Mouse (Mus musculus) adrenal gland, adult (tissue): Measurements from ENCODE around the gene Pprc1.
A peak's percentile ranks its signal among the peaks of the same experiment; 100 is the strongest.

ENCODE experiments used
- DNase-seq, 2 experiments: peaks; one replicate each; pipeline ENCODE4 v3.0.0; 2022 to 2023; ENCODE audit warnings: low spot score in 1 of 2; ENCODE audit not compliant: inconsistent age in 2 of 2

Gene Pprc1

GRCm38 (mm10) chr19:46032731-46033510 lies 11.8 kb upstream of the Pprc1 start:
- DNase-seq: no peak

DNA sequence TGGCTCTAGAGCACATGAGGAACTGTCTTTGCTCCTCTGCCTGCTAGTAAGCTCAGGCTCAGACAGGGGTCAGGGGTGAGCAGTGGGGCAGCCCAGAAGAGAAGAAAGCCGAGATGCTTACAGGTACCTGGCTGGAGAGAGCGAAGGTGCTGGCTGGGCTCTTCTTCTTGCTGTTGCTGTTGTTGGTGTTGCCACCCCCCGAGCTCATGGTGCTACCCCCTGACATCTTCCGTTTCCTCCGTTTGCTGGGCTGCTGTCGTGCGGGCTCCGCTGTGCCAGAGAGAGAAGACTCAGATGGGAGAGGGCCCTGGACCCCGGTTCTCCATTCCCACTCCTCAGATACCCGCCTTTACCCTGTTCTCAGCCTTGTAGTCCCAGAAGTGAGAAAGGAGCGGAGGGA lies 10.8 kb upstream of the Pprc1 start:
- DNase-seq: no peak

DNA sequence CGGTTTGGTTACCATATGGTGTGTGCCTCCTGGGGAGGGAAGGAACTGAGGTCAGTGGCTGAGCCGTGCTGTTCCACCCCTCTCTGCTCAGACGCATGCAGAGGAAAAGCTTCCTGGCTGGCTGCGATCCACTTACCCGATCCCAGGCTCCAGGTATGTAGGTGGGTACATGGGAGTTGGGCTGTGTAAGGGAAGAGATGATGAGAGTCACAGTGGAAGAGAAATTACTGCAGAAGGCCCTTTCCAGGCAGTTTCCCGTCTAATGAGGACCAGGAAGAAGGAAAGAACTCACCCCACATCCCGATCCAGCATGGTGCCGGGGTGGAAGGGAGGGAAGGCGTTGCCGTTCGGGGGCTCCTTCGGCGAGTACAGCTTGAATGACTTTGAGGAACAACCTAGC lies 8.7 kb upstream of the Pprc1 start:
- DNase-seq: no peak

GRCm38 (mm10) chr19:46036477-46037242 lies 8.0 kb upstream of the Pprc1 start:
- DNase-seq: peak in 1 of 2 experiments; percentile 52

- DNase-seq: peak in 1 of 2 experiments; percentile 47
These were observed 7.3 kb upstream of the Pprc1 start for GRCm38 (mm10) chr19:46037243-46037924.

- peak in 1 of 2 experiments; percentile 45 for DNase-seq
These were observed 6.5 kb upstream of the Pprc1 start for GRCm38 (mm10) chr19:46037925-46038850.

- DNase-seq: peak; percentile 53 to 80
These were observed 5.8 kb upstream of the Pprc1 start for GRCm38 (mm10) chr19:46038851-46039260.

- peak; percentile 91 to 96 for DNase-seq
These were observed 5.2 kb upstream of the Pprc1 start for GRCm38 (mm10) chr19:46039478-46039877.

GRCm38 (mm10) chr19:46040149-46040902 lies 4.4 kb upstream of the Pprc1 start:
- DNase-seq: peak in 1 of 2 experiments; percentile 16

- DNase-seq: peak in 1 of 2 experiments; percentile 25
These were observed 3.3 kb upstream of the Pprc1 start for GRCm38 (mm10) chr19:46041299-46041932.

DNA sequence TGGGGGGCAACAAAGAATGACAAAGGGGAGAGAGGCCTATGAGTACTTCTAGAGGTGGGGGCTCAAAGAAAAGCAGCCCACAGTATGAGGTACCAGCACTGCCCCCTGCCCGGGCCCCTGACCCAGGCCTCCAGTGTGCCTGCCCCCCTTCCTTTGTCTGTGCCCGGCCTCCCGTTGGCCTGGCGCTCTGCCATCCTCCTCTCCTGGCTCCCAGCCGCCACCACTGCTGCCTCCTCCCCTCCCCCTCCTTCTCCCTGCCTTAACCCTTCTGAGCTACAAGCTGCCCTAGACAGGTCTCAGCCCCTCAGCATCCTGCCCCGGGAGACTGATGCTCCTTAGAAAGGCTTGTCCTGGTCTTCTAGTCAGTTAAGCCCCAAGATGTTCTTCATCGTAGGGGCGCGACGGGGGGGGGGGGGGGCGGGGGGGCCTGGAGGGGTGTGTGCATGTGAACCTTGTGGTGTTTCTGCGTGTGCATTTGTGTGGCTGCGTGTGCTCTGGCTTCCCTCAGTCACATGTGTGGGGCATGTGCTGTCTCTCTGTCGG lies 2.7 kb upstream of the Pprc1 start:
- peak; percentile 91 to 96 for DNase-seq

DNA sequence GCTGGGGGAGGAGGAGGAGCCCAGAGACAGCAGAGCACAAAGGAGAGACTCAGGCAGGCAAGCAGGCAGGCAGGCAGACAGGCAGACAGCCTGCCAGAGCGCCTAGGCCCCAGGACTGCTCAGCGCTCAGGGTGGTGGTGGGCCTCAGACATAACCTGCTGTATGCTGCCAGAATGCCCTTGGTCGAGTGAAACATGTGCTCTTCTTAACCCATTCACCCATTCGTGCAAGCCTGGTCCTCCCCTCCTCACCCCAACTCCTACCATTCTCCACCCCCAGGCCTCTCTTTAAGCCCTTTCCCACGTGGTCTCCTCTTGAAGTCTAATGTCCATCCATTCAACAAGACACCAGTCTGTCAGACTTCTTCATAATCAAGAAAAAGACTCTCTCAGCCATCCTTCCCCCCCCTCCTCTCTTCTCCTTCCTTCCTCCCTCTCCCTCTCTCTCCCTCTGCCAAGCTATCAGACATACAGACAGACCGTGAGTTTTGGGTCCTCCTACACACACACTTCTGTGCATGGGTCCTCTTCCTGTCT lies 2.1 kb upstream of the Pprc1 start:
- DNase-seq: peak; percentile 71 to 73

DNA sequence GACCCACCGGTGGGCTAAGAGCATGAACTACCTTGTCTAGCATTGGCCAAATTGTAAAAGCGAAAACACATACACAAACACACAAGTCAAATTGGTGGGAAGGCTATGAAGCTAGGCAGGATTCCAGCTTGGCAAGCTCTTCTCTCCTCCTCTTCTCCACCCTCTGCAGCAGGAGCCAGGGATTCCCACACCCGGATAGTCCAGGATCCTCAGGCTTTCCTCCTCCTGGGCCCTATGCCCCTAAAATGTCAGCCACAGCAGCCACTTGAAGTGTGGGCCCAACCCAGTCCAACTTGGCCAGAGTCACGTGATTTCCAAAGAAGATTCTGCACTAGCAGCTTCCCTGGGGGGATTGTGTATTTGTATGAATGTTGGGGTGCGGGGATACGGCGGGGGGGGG lies 1.3 kb upstream of the Pprc1 start:
- peak in 1 of 2 experiments; percentile 63 for DNase-seq

DNA sequence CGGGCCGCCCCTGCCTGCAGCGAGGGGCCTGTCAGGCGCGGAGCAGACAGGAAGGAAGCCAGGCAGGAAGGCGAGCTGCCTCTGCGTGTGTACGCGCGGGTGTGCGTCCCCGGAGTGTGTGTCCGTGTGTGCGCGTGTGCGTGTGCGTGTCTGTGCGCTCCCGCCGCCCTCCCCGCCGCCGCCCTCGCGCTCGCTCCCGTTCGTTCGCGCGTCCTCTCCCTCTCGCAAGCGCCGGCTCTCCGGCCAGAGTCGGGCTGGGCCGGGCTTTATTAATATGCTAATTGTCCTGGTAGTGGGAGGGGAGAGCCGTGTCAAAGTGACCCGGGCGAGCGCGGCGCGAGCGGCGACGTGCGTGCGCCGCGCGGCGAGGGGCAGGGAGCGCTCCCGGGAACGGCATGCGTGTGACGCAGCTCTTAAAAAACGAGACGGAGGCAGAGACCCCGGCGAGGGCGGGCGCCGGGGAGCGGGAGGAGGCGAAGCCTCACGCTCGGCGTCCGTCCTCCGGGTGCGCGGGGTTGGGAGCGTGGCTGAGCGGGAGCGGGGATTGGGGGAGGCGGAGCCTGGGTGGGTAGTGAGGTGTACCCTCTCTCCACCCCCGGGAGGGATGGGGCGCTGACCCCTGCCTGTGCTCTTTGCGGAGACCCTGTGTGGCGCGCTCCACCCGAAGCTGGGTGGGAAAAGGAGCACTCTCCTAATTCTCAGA lies 458 bp downstream of the Pprc1 start, which contains the start of gene Ldb1:
Gene Ldb1 (minus strand): TSS at position 222 of the 703 bp plus-strand sequence.
- DNase-seq: peak; percentile 93 to 97

DNA sequence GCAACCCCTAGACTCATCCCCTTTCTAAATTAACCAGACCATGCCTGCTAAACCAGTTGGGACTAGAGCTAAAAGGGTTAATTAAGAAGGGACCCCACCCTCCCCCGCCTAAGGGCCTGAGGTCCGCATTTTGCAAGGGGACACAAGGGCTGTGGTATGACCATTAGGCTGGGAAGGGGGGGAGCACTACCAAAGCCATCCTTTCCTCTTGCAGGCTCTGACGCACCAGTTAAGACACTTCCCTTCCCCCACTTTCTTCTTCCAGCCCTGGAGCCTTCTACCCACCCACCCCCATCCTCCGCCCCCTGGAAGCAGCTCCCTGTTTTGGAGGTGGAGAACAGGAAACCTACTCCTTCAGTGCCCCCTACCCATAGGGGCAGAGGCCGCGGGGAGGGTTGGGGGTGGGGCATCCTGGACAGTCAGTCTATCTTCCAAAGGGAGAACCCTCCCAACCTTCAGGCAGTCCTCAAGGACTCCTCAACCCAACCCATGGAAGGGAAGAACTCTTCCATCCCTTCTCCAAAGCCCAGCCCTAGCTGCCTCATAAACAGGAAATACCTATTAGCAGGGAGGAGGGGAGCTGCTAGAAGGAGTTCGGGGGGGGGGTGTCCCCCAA lies 1.1 kb downstream of the Pprc1 start:
- DNase-seq: peak; percentile 75 to 89

GRCm38 (mm10) chr19:46046621-46047025 lies 1.9 kb downstream of the Pprc1 start:
- peak; percentile 23 to 52 for DNase-seq

- peak in 1 of 2 experiments; percentile 20 for DNase-seq
These were observed 2.7 kb downstream of the Pprc1 start for GRCm38 (mm10) chr19:46047426-46047825.
